Mouse (Mus musculus) midbrain, embryonic 16.5 days (tissue): Measurements from ENCODE around the gene Gstz1. TPM values are rescaled to one million over a fixed set of nuclear protein-coding genes. Genes with fewer than 3 reads are reported as not detected.
A peak's percentile ranks its signal among the peaks of the same experiment; 100 is the strongest.
"Not testable (repeated sequence)": the region's sequence is repeated elsewhere in the genome, so short reads cannot be mapped to it uniquely, and the experiment has no call there.

Experiments used
- ATAC-seq: fragments of 200-750 bp; cut with Nextera tagmentation; 2 replicates; pipeline ENCODE4 v1.8.0; 2017; ENCODE audit warnings: moderate TSS enrichment
- H3K27ac ChIP-seq: fragments of 300-500 bp; sonication (generic); 2 replicates; pipeline ENCODE4 v1.5.1; 2014; ENCODE audit warnings: mild to moderate bottlenecking, low read length, mixed read lengths
- H3K27me3 ChIP-seq: fragments of 300-500 bp; sonication (generic); 2 replicates; pipeline ENCODE4 v1.6.1; 2014; ENCODE audit warnings: low read depth, low read length, mixed read lengths; ENCODE audit not compliant: control insufficient read depth, insufficient read depth
- H3K36me3 ChIP-seq: fragments of 300-500 bp; sonication (generic); 2 replicates; pipeline ENCODE4 v1.6.1; 2014; ENCODE audit warnings: mild to moderate bottlenecking, low read length, moderate library complexity, mixed read lengths; ENCODE audit not compliant: control insufficient read depth, insufficient read depth
- H3K4me1 ChIP-seq: fragments of 300-500 bp; sonication (generic); 2 replicates; pipeline ENCODE4 v1.6.1; 2014; ENCODE audit warnings: mild to moderate bottlenecking, low read length, mixed read lengths; ENCODE audit not compliant: control insufficient read depth, insufficient read depth
- H3K4me2 ChIP-seq: fragments of 300-500 bp; sonication (generic); 2 replicates; pipeline ENCODE4 v1.6.1; 2014; ENCODE audit warnings: mild to moderate bottlenecking, low read length, mixed read lengths
- H3K4me3 ChIP-seq: fragments of 300-500 bp; sonication (generic); 2 replicates; pipeline ENCODE4 v1.5.1; 2014; ENCODE audit warnings: low read depth, mild to moderate bottlenecking, low read length, moderate library complexity, mixed read lengths
- H3K9ac ChIP-seq: fragments of 300-500 bp; sonication (generic); 2 replicates; pipeline ENCODE4 v1.6.1; 2014; ENCODE audit warnings: low read depth, low read length, mixed read lengths
- H3K9me3 ChIP-seq: fragments of 300-500 bp; sonication (generic); replicated peaks from 2 replicates; pipeline ENCODE4 v1.6.1; 2014; ENCODE audit warnings: mild to moderate bottlenecking, low read length, mixed read lengths; ENCODE audit not compliant: control insufficient read depth, poor library complexity, severe bottlenecking
- WGBS: fragments of 180-500 bp; shearing (Covaris S2); extraction: QIAGEN DNeasy Blood & Tissue Kit; methylation state at CpG from one replicate; pipeline ENCODE4 v1.1.7; 2014; 5-methylcytosine and 5-hydroxymethylcytosine counted together
- polyA plus RNA-seq: library from polyadenylated mRNA; unstranded; fragments of >200 nt; fragmentation: Nextera tagmentation; extraction: Ambion mirVana; gene quantifications from 2 replicates; pipeline ENCODE4 v1.2.1, GENCODE M21; 2015

Gene Gstz1
- polyA plus RNA-seq, 1 experiment from 2014 or later: 31.5 TPM

DNA sequence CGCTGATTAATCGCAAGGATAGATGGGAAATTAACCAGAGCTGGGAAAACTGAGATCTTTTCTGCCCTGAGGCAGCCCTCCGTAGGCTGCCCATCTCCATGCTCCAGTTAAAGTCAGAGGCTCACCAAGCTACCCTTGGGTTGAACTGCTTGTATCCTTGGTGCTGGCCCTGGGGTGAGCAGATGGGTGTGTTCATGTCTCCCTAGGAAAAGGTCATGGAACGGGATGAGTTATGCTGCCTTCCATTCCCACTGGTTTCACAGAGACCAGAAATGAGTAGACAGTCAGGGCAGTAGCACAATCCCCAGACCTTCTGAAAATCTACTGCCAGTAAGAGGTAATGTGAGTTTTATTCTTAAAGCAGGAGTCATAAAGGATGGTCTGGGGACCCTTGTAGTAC, 30.7 kb downstream of the Gstz1 start:
- Histone ChIP-seq H3K4me2 (no peak overlapping the region), H3K36me3 (peaks cover 3% of the 10 kb centered on the region; the same call in 1 of the 2 replicates), H3K4me3 (no peak overlapping the region), H3K9me3 (no peaks in the 10 kb centered on the region), H3K4me1 (no peaks in the 10 kb centered on the region), H3K9ac (no peak overlapping the region), H3K27me3 (no peaks in the 10 kb centered on the region), H3K27ac (no peak overlapping the region)
- 95% methylated on average over 4 of the region's 4 CpGs for WGBS
- no peak for ATAC-seq

GRCm38 (mm10) chr12:87193008-87193407, 46.0 kb downstream of the Gstz1 start:
- Histone ChIP-seq H3K9ac (no peak overlapping the region), H3K27ac (no peak overlapping the region), H3K36me3 (no peaks in the 10 kb centered on the region), H3K4me2 (no peak overlapping the region), H3K9me3 (no peaks in the 10 kb centered on the region), H3K4me3 (no peak overlapping the region), H3K27me3 (no peaks in the 10 kb centered on the region), H3K4me1 (peaks cover 2% of the 10 kb centered on the region; the same call in 1 of the 2 replicates)
- WGBS: 95% methylated on average over 3 of the region's 3 CpGs
- ATAC-seq: no peak

- H3K9me3 ChIP-seq: no peaks in the 10 kb centered on the region
- H3K4me3 ChIP-seq: no peak overlapping the region
- H3K27me3 ChIP-seq: no peaks in the 10 kb centered on the region
- WGBS: 95% methylated on average over 1 of the region's 1 CpGs
- ATAC-seq: no peak
- peaks cover 13% of the 10 kb centered on the region for H3K4me1 ChIP-seq
- H3K27ac ChIP-seq: no peak overlapping the region
- no peak overlapping the region for H3K9ac ChIP-seq
- H3K4me2 ChIP-seq: no peak overlapping the region
- no peaks in the 10 kb centered on the region for H3K36me3 ChIP-seq
These were observed 48.1 kb downstream of the Gstz1 start for GRCm38 (mm10) chr12:87195069-87195468.

GRCm38 (mm10) chr12:87196310-87196709, 49.3 kb downstream of the Gstz1 start:
- Histone ChIP-seq H3K4me2 (no peak overlapping the region), H3K4me1 (peaks cover 13% of the 10 kb centered on the region), H3K4me3 (no peak overlapping the region), H3K9me3 (no peaks in the 10 kb centered on the region), H3K36me3 (no peaks in the 10 kb centered on the region), H3K27me3 (no peaks in the 10 kb centered on the region), H3K27ac (no peak overlapping the region), H3K9ac (no peak overlapping the region)
- ATAC-seq: no peak

DNA sequence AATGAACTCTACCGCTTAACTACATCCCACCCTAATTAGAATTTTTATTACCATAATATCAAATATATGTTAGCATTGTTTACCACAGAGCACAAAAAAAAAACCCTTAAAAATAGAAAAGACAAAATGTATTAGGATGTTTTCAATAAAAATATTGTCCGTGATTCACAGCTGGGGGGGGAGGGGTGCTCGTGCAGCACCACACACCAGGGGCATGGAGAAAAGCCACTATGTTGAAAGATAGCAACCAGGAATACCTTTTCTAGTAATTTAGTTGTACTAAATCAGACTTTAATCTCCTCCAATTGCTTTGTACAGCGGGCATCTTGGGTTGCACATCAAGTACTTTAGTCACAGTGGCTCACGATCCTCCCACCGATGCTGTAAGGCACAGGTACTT, 51.8 kb downstream of the Gstz1 start:
- Histone ChIP-seq H3K36me3 (no peaks in the 10 kb centered on the region), H3K9me3 (no peaks in the 10 kb centered on the region), H3K4me2 (peak overlapping the region; percentile 70), H3K27ac (no peak overlapping the region), H3K4me3 (peak overlapping the region; percentile 72), H3K9ac (peak overlapping the region; percentile 92; the same call in 1 of the 2 replicates), H3K27me3 (no peaks in the 10 kb centered on the region), H3K4me1 (peaks cover 13% of the 10 kb centered on the region)
- WGBS: 43% methylated on average over 6 of the region's 6 CpGs
- no peak for ATAC-seq

DNA sequence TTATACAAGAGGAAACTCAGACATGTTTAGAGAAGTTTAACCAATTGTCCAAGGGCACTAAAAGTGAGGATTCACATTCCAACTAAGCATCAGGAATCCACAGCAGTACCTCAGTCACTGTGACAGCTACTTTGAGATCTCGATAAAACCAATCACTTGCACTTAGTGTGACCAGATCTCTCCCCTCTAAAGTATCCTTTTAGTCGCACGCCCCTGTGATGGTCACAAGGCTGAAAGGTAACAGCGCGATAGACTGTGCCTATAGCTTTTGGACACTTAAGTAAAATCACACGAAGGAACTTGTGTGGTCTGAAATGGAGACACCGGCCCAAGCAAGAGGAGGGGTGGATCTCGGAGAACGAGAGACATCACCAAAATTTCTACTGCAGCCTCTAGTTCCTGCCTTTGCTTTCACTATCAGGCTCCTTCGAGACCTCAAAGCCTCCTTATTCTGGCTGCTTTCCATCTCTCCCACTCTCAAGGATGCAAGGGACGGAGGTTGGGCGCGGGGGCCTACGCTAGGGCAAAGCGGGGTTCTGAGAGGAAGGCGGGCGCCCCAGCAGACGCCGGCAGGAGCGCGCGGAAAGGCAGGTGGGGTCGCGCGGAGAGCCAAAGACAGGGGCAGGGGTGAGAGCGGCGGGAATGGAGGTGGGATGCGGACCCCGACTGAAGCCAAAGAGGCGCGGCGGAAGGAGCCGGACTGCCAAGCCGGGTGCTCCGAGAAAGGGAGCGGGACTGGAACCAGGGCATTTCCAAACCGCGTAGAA, 52.4 kb downstream of the Gstz1 start, which contains the start of gene Samd15:
Gene Samd15 (plus strand): TSS at position 518 of the 767 bp plus-strand sequence.
- no peaks in the 10 kb centered on the region for H3K36me3 ChIP-seq
- peaks cover 13% of the 10 kb centered on the region for H3K4me1 ChIP-seq
- no peaks in the 10 kb centered on the region for H3K27me3 ChIP-seq
- H3K9me3 ChIP-seq: no peaks in the 10 kb centered on the region
- WGBS: under 1% methylated on average over 38 of the region's 38 CpGs
- peak within 1 kb of the TSS; percentile 72 for H3K4me3 ChIP-seq
- peak within 1 kb of the TSS; percentile 92 for H3K9ac ChIP-seq
- peak within 1 kb of the TSS; percentile 70 for H3K4me2 ChIP-seq
- H3K27ac ChIP-seq: peak within 1 kb of the TSS; percentile 90
- ATAC-seq: peak; percentile 64

DNA sequence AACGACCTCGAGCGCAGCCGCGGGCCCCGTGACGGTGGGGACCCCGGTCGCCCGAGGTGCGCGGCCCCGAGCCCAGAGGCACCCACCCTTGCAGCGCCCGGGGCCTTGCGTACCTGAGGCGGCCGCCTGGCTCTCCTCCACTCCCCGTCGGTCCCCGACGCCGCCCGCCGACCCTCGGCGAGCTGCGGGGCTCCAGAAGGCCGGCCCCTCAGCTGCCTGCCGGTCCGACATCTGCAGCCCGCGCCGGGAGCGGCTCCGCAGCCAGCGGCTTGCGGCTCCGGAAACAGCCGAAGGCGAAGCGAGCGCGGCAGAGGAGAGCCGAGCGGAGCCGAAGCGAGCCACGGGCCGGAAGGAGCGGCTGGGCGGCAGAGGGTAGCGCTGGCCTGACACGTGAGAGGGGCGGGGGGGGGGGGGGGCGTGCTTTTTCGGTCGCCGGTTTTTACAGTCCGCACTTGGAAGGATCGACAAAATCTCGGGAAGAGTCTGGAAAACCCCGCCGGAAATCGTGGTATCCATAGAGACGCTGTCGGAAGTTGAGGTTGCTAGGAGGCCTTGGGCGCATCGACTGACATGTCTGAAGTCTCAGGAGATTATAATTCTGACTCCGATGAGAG, 53.1 kb downstream of the Gstz1 start, which contains the start of gene Tmed8:
Gene Tmed8 (minus strand): TSS at position 482 of the 614 bp plus-strand sequence.
- no peaks in the 10 kb centered on the region for H3K27me3 ChIP-seq
- H3K27ac ChIP-seq: peak within 1 kb of the TSS; percentile 90
- H3K36me3 ChIP-seq: no peaks in the 10 kb centered on the region
- H3K9me3 ChIP-seq: no peaks in the 10 kb centered on the region
- peak within 1 kb of the TSS; percentile 72 for H3K4me3 ChIP-seq
- WGBS: 1% methylated on average over 48 of the region's 70 CpGs
- H3K4me1 ChIP-seq: peaks cover 13% of the 10 kb centered on the region
- H3K9ac ChIP-seq: peak within 1 kb of the TSS; percentile 92
- peak within 1 kb of the TSS; percentile 70 for H3K4me2 ChIP-seq
- ATAC-seq: peak; percentile 97

- 77% methylated on average over 5 of the region's 5 CpGs for WGBS
- no peaks in the 10 kb centered on the region for H3K9me3 ChIP-seq
- no peak for ATAC-seq
These were observed 54.7 kb downstream of the Gstz1 start for GRCm38 (mm10) chr12:87201694-87202093.

DNA sequence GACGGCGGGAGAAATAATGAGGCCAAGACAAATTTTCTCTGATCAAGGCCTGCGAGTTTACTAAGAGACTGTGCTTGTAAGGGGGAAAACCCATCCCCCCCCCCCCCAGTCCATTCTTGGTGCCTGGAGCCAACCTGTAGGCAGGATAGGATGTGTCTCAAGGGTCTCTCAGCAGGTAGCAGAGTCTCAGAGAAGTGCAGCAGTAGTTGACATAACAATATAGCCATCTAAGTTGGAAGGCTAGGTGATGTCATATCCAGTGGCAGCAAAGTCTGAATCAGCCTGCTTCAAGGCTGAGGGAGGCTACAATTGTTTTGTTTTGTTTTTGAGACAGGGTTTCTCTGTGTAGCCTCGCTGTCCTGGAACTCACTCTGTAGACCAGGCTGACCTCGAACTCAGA, 58.8 kb downstream of the Gstz1 start:
- ATAC-seq, H3K4me2 ChIP-seq: not testable (repeated sequence)
- WGBS: 90% methylated on average over 5 of the region's 5 CpGs

More at GRCm38 (mm10) chr12:87201694-87202093, 54.7 kb downstream of the Gstz1 start:
- Histone ChIP-seq H3K9ac (no peak overlapping the region), H3K4me1 (peaks cover 13% of the 10 kb centered on the region), H3K27me3 (no peaks in the 10 kb centered on the region), H3K4me3 (no peak overlapping the region), H3K27ac (no peak overlapping the region), H3K4me2 (no peak overlapping the region), H3K36me3 (no peaks in the 10 kb centered on the region)

More for the DNA sequence above, 58.8 kb downstream of the Gstz1 start:
- not testable (repeated sequence) for H3K36me3 ChIP-seq, H3K27ac ChIP-seq, H3K4me3 ChIP-seq, H3K4me1 ChIP-seq, H3K9me3 ChIP-seq, H3K27me3 ChIP-seq, H3K9ac ChIP-seq
